7 mouse cellular contexts compared by ENCODE assay signal in genomic region chr17:87282706-87283053, GRCm38 (mm10). TPM values are rescaled to one million over a fixed set of nuclear protein-coding genes. Genes with fewer than 3 reads are reported as not detected.
A peak's percentile ranks its signal among the peaks of the same experiment; 100 is the strongest.
DNase-seq lines count a peak whose midpoint lies in the region; ATAC-seq lines count a peak whose summit lies in the region.

Gene Ttc7 (plus strand): TSS chr17:87282886.

- H3K4me1 ChIP-seq in limb, embryonic 10.5 days = peaks cover 35% of the 10 kb centered on the region
- peaks cover 35% of the 10 kb centered on the region for H3K4me1 ChIP-seq in midbrain, embryonic 13.5 days (replicated peaks)

- peak; percentile 97 for ATAC-seq in midbrain, embryonic 13.5 days

- H3K36me3 ChIP-seq in limb, embryonic 10.5 days = no peaks in the 10 kb centered on the region
- H3K36me3 ChIP-seq in midbrain, embryonic 13.5 days = no peaks in the 10 kb centered on the region

- under 1% methylated on average over 25 of the region's 38 CpGs for WGBS in limb, embryonic 10.5 days
- under 1% methylated on average over 37 of the region's 38 CpGs for WGBS in midbrain, embryonic 13.5 days

- H3K4me2 ChIP-seq in midbrain, embryonic 13.5 days (replicated peaks) = peak within 1 kb of the TSS; percentile 92

- H3K4me3 ChIP-seq in limb, embryonic 10.5 days = peak within 1 kb of the TSS; percentile 84
- H3K4me3 ChIP-seq in midbrain, embryonic 13.5 days (replicated peaks) = peak within 1 kb of the TSS; percentile 72

- H3K27me3 ChIP-seq in limb, embryonic 10.5 days (ENCODE audit: low read depth, poor library complexity, severe bottlenecking) = peaks cover 66% of the 10 kb centered on the region
- H3K27me3 ChIP-seq in midbrain, embryonic 13.5 days = peaks cover 51% of the 10 kb centered on the region

- peak within 1 kb of the TSS; percentile 96 for H3K27ac ChIP-seq in limb, embryonic 10.5 days
- H3K27ac ChIP-seq in midbrain, embryonic 13.5 days = peak within 1 kb of the TSS; percentile 86

- DNase-seq in adrenal gland, adult 8-10 months = peak; percentile 95
- peak; percentile 97 for DNase-seq in embryo, embryonic 9.5 days (ENCODE audit: extremely low spot score)
- no peak for DNase-seq in gonadal fat pad, adult 2 months (ENCODE audit: low read depth)
- DNase-seq in kidney, adult 11 months = peak; percentile 97
- DNase-seq in limb, embryonic 10.5 days (ENCODE audit: low spot score) = peak; percentile 97
- peak; percentile 97 for DNase-seq in spleen, adult 12 weeks (ENCODE audit: low spot score)

- no peaks in the 10 kb centered on the region for H3K9me3 ChIP-seq in limb, embryonic 10.5 days (replicated peaks)
- H3K9me3 ChIP-seq in midbrain, embryonic 13.5 days = no peaks in the 10 kb centered on the region

- H3K9ac ChIP-seq in midbrain, embryonic 13.5 days (replicated peaks) = peak within 1 kb of the TSS; percentile 85

RNA-seq across cellular contexts. Expression of gene Ttc7, which starts in this region (rescaled TPM):
- total RNA-seq in adrenal gland, adult 8-10 months (2022) = 10 to 100 TPM; 13.5 to 18.6 (median 15.2) TPM
- polyA plus RNA-seq in gonadal fat pad, adult 2 months (2012; rRNA removed) = 28.1 and 31.8 TPM in 2 replicates
- 3.6 and 3.9 TPM in 2 replicates for polyA plus RNA-seq in limb, embryonic 10.5 days (2016; fragmentation: Nextera tagmentation; extraction: Ambion mirVana)
- 2.8 and 4.3 TPM in 2 replicates for polyA plus RNA-seq in midbrain, embryonic 13.5 days (2015; fragmentation: Nextera tagmentation; extraction: Ambion mirVana)
